9 mouse cellular contexts compared by ENCODE assay signal in genomic region chr1:168428255-168428654, GRCm38 (mm10). TPM values are rescaled to one million over a fixed set of nuclear protein-coding genes. Genes with fewer than 3 reads are reported as not detected.
A peak's percentile ranks its signal among the peaks of the same experiment; 100 is the strongest.
DNase-seq lines count a peak whose midpoint lies in the region; ATAC-seq lines count a peak whose summit lies in the region.
"Had no signal": no experiment of that assay in that cellular context is flagged by ENCODE, and none has a peak within 500 bp of the region (broad histone marks: within the 10 kb centered on the region; RNA-seq: fewer than 3 reads in every experiment).

No protein-coding gene starts in this region.

- H3K27me3 ChIP-seq in kidney, embryonic 16.5 days (ENCODE audit: insufficient read depth, low read length) = no peaks in the 10 kb centered on the region
- no peaks in the 10 kb centered on the region for H3K27me3 ChIP-seq in forebrain, embryonic 11.5 days (ENCODE audit: control insufficient read depth, insufficient read depth, low read length)
- H3K27me3 ChIP-seq in intestine, embryonic 15.5 days (replicated peaks) = no peaks in the 10 kb centered on the region
- no peaks in the 10 kb centered on the region for H3K27me3 ChIP-seq in neural tube, embryonic 13.5 days

- no peak for DNase-seq in kidney, postnatal 4 days
- no peak for DNase-seq in forebrain, embryonic 11.5 days (ENCODE audit: low spot score)
- no peak for DNase-seq in spleen, postnatal 10 days (ENCODE audit: low spot score in 2 of 2)
- DNase-seq in gastrocnemius, postnatal 10 days = no peak
- no peak for DNase-seq in gastrocnemius, postnatal 25 days
- DNase-seq: cerebellum, postnatal 10 days had no signal

- peak overlapping the region; percentile 66 for H3K4me2 ChIP-seq in kidney, embryonic 16.5 days (replicated peaks; ENCODE audit: low read depth, low read length)
- peak overlapping the region; percentile 58 for H3K4me2 ChIP-seq in forebrain, embryonic 11.5 days (ENCODE audit: low read depth, low read length, severe bottlenecking)
- peak overlapping the region; percentile 45 for H3K4me2 ChIP-seq in intestine, embryonic 15.5 days (replicated peaks)
- H3K4me2 ChIP-seq in neural tube, embryonic 13.5 days = peak overlapping the region; percentile 75

- H3K9ac ChIP-seq in kidney, embryonic 16.5 days (replicated peaks; ENCODE audit: low read length) = peak overlapping the region; percentile 77
- H3K9ac ChIP-seq in forebrain, embryonic 11.5 days (ENCODE audit: low read length) = peak overlapping the region; percentile 50
- peak overlapping the region; percentile 26 for H3K9ac ChIP-seq in intestine, embryonic 15.5 days
- H3K9ac ChIP-seq in neural tube, embryonic 13.5 days = peak overlapping the region; percentile 68

- 10% methylated on average over 6 of the region's 6 CpGs for WGBS in kidney, embryonic 16.5 days
- WGBS in forebrain, embryonic 11.5 days = 13% methylated on average over 6 of the region's 6 CpGs
- 34% methylated on average over 6 of the region's 6 CpGs for WGBS in intestine, embryonic 15.5 days
- 16% methylated on average over 6 of the region's 6 CpGs for whole genome bisulfite sequencing in neural tube, embryonic 13.5 days

- H3K4me1 ChIP-seq in kidney, embryonic 16.5 days (ENCODE audit: insufficient read depth, low read length) = peaks cover 47% of the 10 kb centered on the region
- peaks cover 21% of the 10 kb centered on the region for H3K4me1 ChIP-seq in forebrain, embryonic 11.5 days (replicated peaks; ENCODE audit: control insufficient read depth, insufficient read depth, low read length)
- H3K4me1 ChIP-seq in intestine, embryonic 15.5 days (replicated peaks) = peaks cover 13% of the 10 kb centered on the region; the same call in 1 of the 2 replicates
- peaks cover 58% of the 10 kb centered on the region for H3K4me1 ChIP-seq in neural tube, embryonic 13.5 days (replicated peaks)

- no peaks in the 10 kb centered on the region for H3K9me3 ChIP-seq in kidney, embryonic 16.5 days (ENCODE audit: low read length)
- no peaks in the 10 kb centered on the region for H3K9me3 ChIP-seq in forebrain, embryonic 11.5 days (ENCODE audit: control insufficient read depth, low read length)
- H3K9me3 ChIP-seq in intestine, embryonic 15.5 days = no peaks in the 10 kb centered on the region
- no peaks in the 10 kb centered on the region for H3K9me3 ChIP-seq in neural tube, embryonic 13.5 days

- H3K27ac ChIP-seq in kidney, embryonic 16.5 days (ENCODE audit: low read length) = peak overlapping the region; percentile 94
- peak overlapping the region; percentile 60 for H3K27ac ChIP-seq in forebrain, embryonic 11.5 days (ENCODE audit: low read depth, low read length)
- no peak overlapping the region for H3K27ac ChIP-seq in intestine, embryonic 15.5 days
- peak overlapping the region; percentile 72 for H3K27ac ChIP-seq in neural tube, embryonic 13.5 days (replicated peaks)

- no peak for ATAC-seq in kidney, embryonic 16.5 days (ENCODE audit: low FRiP score, low TSS enrichment)
- no peak for ATAC-seq in forebrain, embryonic 11.5 days (replicated peaks; ENCODE audit: low FRiP score)
- no peak for ATAC-seq in intestine, embryonic 15.5 days
- ATAC-seq in neural tube, embryonic 13.5 days (ENCODE audit: low read depth) = no peak

- H3K36me3 ChIP-seq in kidney, embryonic 16.5 days (ENCODE audit: insufficient read depth, low read length) = no peaks in the 10 kb centered on the region
- no peaks in the 10 kb centered on the region for H3K36me3 ChIP-seq in forebrain, embryonic 11.5 days (ENCODE audit: control insufficient read depth, insufficient read depth, low read length)
- no peaks in the 10 kb centered on the region for H3K36me3 ChIP-seq in intestine, embryonic 15.5 days
- H3K36me3 ChIP-seq in neural tube, embryonic 13.5 days = no peaks in the 10 kb centered on the region

- H3K4me3 ChIP-seq in kidney, embryonic 16.5 days (ENCODE audit: low read length) = peak overlapping the region; percentile 99
- peak overlapping the region; percentile 87 for H3K4me3 ChIP-seq in forebrain, embryonic 11.5 days (ENCODE audit: low read depth, low read length)
- peak overlapping the region; percentile 22 for H3K4me3 ChIP-seq in intestine, embryonic 15.5 days (replicated peaks)
- peak overlapping the region; percentile 91 for H3K4me3 ChIP-seq in neural tube, embryonic 13.5 days

RNA-seq across cellular contexts. Expression of gene Pbx1, which starts 3.8 kb away (rescaled TPM):
- 67.3 and 75.5 TPM in 2 replicates for polyA plus RNA-seq in kidney, embryonic 16.5 days (2015; fragmentation: Nextera tagmentation; extraction: Ambion mirVana)
- 45.8 and 51.1 TPM in 2 replicates for polyA plus RNA-seq in forebrain, embryonic 11.5 days (2014; fragmentation: Nextera tagmentation; extraction: Ambion mirVana)
- polyA plus RNA-seq in intestine, embryonic 15.5 days (2015; fragmentation: Nextera tagmentation; extraction: Ambion mirVana) = 24.0 and 27.5 TPM in 2 replicates
- polyA plus RNA-seq in neural tube, embryonic 13.5 days (2015; fragmentation: Nextera tagmentation; extraction: Ambion mirVana) = 34.4 and 37.0 TPM in 2 replicates
- 10 to 100 TPM; 27.0 to 32.2 TPM for total RNA-seq in gastrocnemius, postnatal 10 days (2021)
- 10 to 100 TPM; 19.3 to 19.9 TPM for total RNA-seq in gastrocnemius, postnatal 25 days (2021)

Comparison
In these comparisons a context has a peak if more than half of its experiments do, and no peak if none do; other contexts are left out.
1. H3K4me3 ChIP-seq: peak in every context shown above with its lines; median percentile 99 in kidney, embryonic 16.5 days; 91 in neural tube, embryonic 13.5 days; 87 in forebrain, embryonic 11.5 days; 22 in intestine, embryonic 15.5 days.
2. H3K9ac ChIP-seq: peak in every context shown above with its lines; median percentile 77 in kidney, embryonic 16.5 days; 68 in neural tube, embryonic 13.5 days; 50 in forebrain, embryonic 11.5 days; 26 in intestine, embryonic 15.5 days.